8 mouse cellular contexts compared by ENCODE assay signal in the genomic region with DNA sequence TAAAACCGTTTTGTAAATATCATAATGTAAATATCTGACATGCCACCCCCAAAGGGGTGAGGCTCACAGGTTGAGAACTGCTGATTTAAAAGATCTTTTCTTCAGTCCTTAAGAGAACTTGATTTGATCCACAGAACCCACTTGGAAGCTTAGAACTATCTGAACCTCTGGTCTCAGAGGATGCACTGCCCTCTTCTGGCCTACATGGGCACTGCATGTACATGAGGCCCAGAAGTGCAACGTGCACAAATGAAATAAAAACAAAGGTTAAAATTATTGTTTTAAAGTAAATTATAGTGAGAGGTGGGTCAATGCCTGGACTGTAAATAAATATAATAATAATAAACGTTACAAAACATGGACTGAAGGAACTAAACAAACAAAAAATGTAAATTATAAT.
DNase-seq lines count a peak whose midpoint lies in the region; ATAC-seq and TF ChIP-seq lines count a peak whose summit lies in the region.

No protein-coding gene starts in this region.

- H3K4me2 ChIP-seq in forebrain, postnatal 0 days (ENCODE audit: low read depth): no peak overlapping the region
- no peak overlapping the region for H3K4me2 ChIP-seq in forebrain, embryonic 15.5 days (replicated peaks)

- H3K4me3 ChIP-seq in forebrain, postnatal 0 days (ENCODE audit: low read depth, low read length): no peak overlapping the region
- no peak overlapping the region for H3K4me3 ChIP-seq in forebrain, embryonic 15.5 days

- no peak overlapping the region for H3K27ac ChIP-seq in forebrain, postnatal 0 days (ENCODE audit: low read depth, low read length)
- H3K27ac ChIP-seq in forebrain, embryonic 15.5 days (replicated peaks): no peak overlapping the region

- H3K4me1 ChIP-seq in forebrain, postnatal 0 days (ENCODE audit: insufficient read depth): no peaks in the 10 kb centered on the region
- H3K4me1 ChIP-seq in forebrain, embryonic 15.5 days: peaks cover 9% of the 10 kb centered on the region

- DNase-seq in forebrain, postnatal 0 days: no peak
- peak; percentile 20 for DNase-seq in ovary, postnatal 36 days (ENCODE audit: low spot score)
- no peak for DNase-seq in ovary, postnatal 10 days (ENCODE audit: low spot score)
- DNase-seq in cerebellum, postnatal 36 days: peak; percentile 50 to 51
- DNase-seq in lung, postnatal 10 days: peak; percentile 8
- no peak for DNase-seq in spleen, postnatal 14 days (ENCODE audit: low spot score in 2 of 2)

- TF ChIP-seq CTCF in forebrain, postnatal 0 days (IDR thresholded peaks at IDR 0.05; ENCODE audit: low read depth): peak; percentile 57

- no peak overlapping the region for H3K9ac ChIP-seq in forebrain, postnatal 0 days
- H3K9ac ChIP-seq in forebrain, embryonic 15.5 days (replicated peaks): no peak overlapping the region

- ATAC-seq in forebrain, postnatal 0 days: no peak
- ATAC-seq in forebrain, embryonic 15.5 days (replicated peaks): no peak
- ATAC-seq in erythroblast, adult 5-6 weeks (replicated peaks; ENCODE audit: low FRiP score, poor library complexity, severe bottlenecking): no peak

- WGBS in forebrain, postnatal 0 days: 58% methylated on average over 3 of the region's 3 CpGs
- WGBS in forebrain, embryonic 15.5 days: 65% methylated on average over 3 of the region's 3 CpGs

- H3K36me3 ChIP-seq in forebrain, postnatal 0 days (ENCODE audit: insufficient read depth): no peaks in the 10 kb centered on the region
- no peaks in the 10 kb centered on the region for H3K36me3 ChIP-seq in forebrain, embryonic 15.5 days

- no peaks in the 10 kb centered on the region for H3K27me3 ChIP-seq in forebrain, postnatal 0 days (ENCODE audit: insufficient read depth, low read length)
- no peaks in the 10 kb centered on the region for H3K27me3 ChIP-seq in forebrain, embryonic 15.5 days

- no peaks in the 10 kb centered on the region for H3K9me3 ChIP-seq in forebrain, postnatal 0 days (ENCODE audit: low read length)
- H3K9me3 ChIP-seq in forebrain, embryonic 15.5 days: no peaks in the 10 kb centered on the region

Comparison
In these comparisons a context has a peak if more than half of its experiments do, and no peak if none do; other contexts are left out.
1. DNase-seq: peak in ovary, postnatal 36 days (single experiment), cerebellum, postnatal 36 days (2 of 2) and lung, postnatal 10 days (single experiment); none in forebrain, postnatal 0 days (single experiment), ovary, postnatal 10 days (single experiment) and spleen, postnatal 14 days (0 of 2).